Mouse (Mus musculus): ENCODE results near the gene Nbeal2. TPM values are rescaled to one million over a fixed set of nuclear protein-coding genes. Genes with fewer than 3 reads are reported as not detected.
A peak's percentile ranks its signal among the peaks of the same experiment; 100 is the strongest.
"Not testable (repeated sequence)": the region's sequence is repeated elsewhere in the genome, so short reads cannot be mapped to it uniquely, and the experiment has no call there.

The Nbeal2 gene
- polyA plus RNA-seq, 1 experiment from 2014 or later: 4.2 TPM

GRCm38 (mm10) chr9:110687846-110688245 lies 33.9 kb upstream of the Nbeal2 start:
- Histone ChIP-seq H3K36me3 (ENCODE audit: control insufficient read depth, insufficient read depth, low read length) (no peaks in the 10 kb centered on the region), H3K4me1 (ENCODE audit: control insufficient read depth, insufficient read depth, low read length) (peaks cover 43% of the 10 kb centered on the region), H3K9me3 (ENCODE audit: control insufficient read depth, low read length) (no peaks in the 10 kb centered on the region), H3K27me3 (replicated peaks; ENCODE audit: control insufficient read depth, insufficient read depth, low read length) (no peaks in the 10 kb centered on the region), H3K27ac (ENCODE audit: low read length) (no peak overlapping the region), H3K4me3 (ENCODE audit: low read length) (no peak overlapping the region), H3K4me2 (ENCODE audit: low read depth, low read length) (no peak overlapping the region), H3K9ac (ENCODE audit: low read depth, low read length) (no peak overlapping the region)
- ATAC-seq: no peak
- 83% methylated on average over 2 of the region's 2 CpGs for WGBS

- peaks cover 46% of the 10 kb centered on the region for H3K4me1 ChIP-seq (ENCODE audit: control insufficient read depth, insufficient read depth, low read length)
- no peak overlapping the region for H3K4me3 ChIP-seq (ENCODE audit: low read length)
- no peaks in the 10 kb centered on the region for H3K27me3 ChIP-seq (replicated peaks; ENCODE audit: control insufficient read depth, insufficient read depth, low read length)
- no peak for ATAC-seq
- no peak overlapping the region; the same call in 1 of the 2 replicates for H3K27ac ChIP-seq (ENCODE audit: low read length)
- no peaks in the 10 kb centered on the region for H3K9me3 ChIP-seq (ENCODE audit: control insufficient read depth, low read length)
- 69% methylated on average over 5 of the region's 5 CpGs for WGBS
- no peaks in the 10 kb centered on the region for H3K36me3 ChIP-seq (ENCODE audit: control insufficient read depth, insufficient read depth, low read length)
- H3K4me2 ChIP-seq (ENCODE audit: low read depth, low read length): no peak overlapping the region
- 0 out of 2 replicates have a peak overlapping the region, but pooled peaks have one; percentile 7 for H3K9ac ChIP-seq (ENCODE audit: low read depth, low read length)
These were observed 33.1 kb upstream of the Nbeal2 start for GRCm38 (mm10) chr9:110687061-110687460.

GRCm38 (mm10) chr9:110686472-110686871 lies 32.5 kb upstream of the Nbeal2 start:
- 58% methylated on average over 3 of the region's 3 CpGs for WGBS
- no peak overlapping the region for H3K4me3 ChIP-seq (ENCODE audit: low read length)
- no peaks in the 10 kb centered on the region for H3K36me3 ChIP-seq (ENCODE audit: control insufficient read depth, insufficient read depth, low read length)
- H3K9me3 ChIP-seq (ENCODE audit: control insufficient read depth, low read length): no peaks in the 10 kb centered on the region
- peaks cover 49% of the 10 kb centered on the region for H3K4me1 ChIP-seq (ENCODE audit: control insufficient read depth, insufficient read depth, low read length)
- H3K27ac ChIP-seq (ENCODE audit: low read length): no peak overlapping the region
- no peak for ATAC-seq
- H3K9ac ChIP-seq (ENCODE audit: low read depth, low read length): 0 out of 2 replicates have a peak overlapping the region, but pooled peaks have one; percentile 7
- H3K4me2 ChIP-seq (ENCODE audit: low read depth, low read length): no peak overlapping the region
- H3K27me3 ChIP-seq (replicated peaks; ENCODE audit: control insufficient read depth, insufficient read depth, low read length): no peaks in the 10 kb centered on the region

GRCm38 (mm10) chr9:110685591-110685990 lies 31.6 kb upstream of the Nbeal2 start:
- no peak overlapping the region for H3K4me2 ChIP-seq (ENCODE audit: low read depth, low read length)
- no peaks in the 10 kb centered on the region for H3K36me3 ChIP-seq (ENCODE audit: control insufficient read depth, insufficient read depth, low read length)
- H3K4me3 ChIP-seq (ENCODE audit: low read length): no peak overlapping the region
- no peaks in the 10 kb centered on the region for H3K27me3 ChIP-seq (replicated peaks; ENCODE audit: control insufficient read depth, insufficient read depth, low read length)
- no peaks in the 10 kb centered on the region for H3K9me3 ChIP-seq (ENCODE audit: control insufficient read depth, low read length)
- peak overlapping the region; percentile 92 for H3K27ac ChIP-seq (ENCODE audit: low read length)
- peaks cover 49% of the 10 kb centered on the region for H3K4me1 ChIP-seq (ENCODE audit: control insufficient read depth, insufficient read depth, low read length)
- 0 out of 2 replicates have a peak overlapping the region, but pooled peaks have one; percentile 35 for H3K9ac ChIP-seq (ENCODE audit: low read depth, low read length)
- peak; percentile 79 for ATAC-seq
- 64% methylated on average over 5 of the region's 5 CpGs for WGBS

DNA sequence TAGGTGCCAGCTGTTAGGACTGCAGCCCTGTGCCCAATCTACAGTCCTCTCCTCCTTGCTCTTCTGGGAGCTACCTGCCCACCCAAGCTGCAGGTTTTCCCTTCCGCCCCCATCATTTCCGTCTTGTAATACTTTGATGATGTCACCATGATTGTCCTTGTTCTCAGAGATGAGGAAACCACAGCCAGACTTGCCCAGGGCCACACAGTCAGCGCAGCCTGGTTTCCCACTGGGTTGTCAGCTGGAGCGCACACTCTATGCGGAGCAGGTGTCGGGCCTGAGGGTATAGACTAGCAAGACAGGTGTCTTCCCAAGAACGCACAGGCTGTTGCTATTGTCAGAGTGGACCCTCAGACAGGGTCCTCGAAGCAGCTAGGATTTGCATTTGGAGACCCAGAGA lies 31.2 kb upstream of the Nbeal2 start:
- Histone ChIP-seq H3K4me3 (ENCODE audit: low read length) (no peak overlapping the region), H3K36me3 (ENCODE audit: control insufficient read depth, insufficient read depth, low read length) (no peaks in the 10 kb centered on the region), H3K27ac (ENCODE audit: low read length) (peak overlapping the region; percentile 92), H3K9ac (ENCODE audit: low read depth, low read length) (0 out of 2 replicates have a peak overlapping the region, but pooled peaks have one; percentile 35), H3K27me3 (replicated peaks; ENCODE audit: control insufficient read depth, insufficient read depth, low read length) (no peaks in the 10 kb centered on the region), H3K9me3 (ENCODE audit: control insufficient read depth, low read length) (no peaks in the 10 kb centered on the region), H3K4me1 (ENCODE audit: control insufficient read depth, insufficient read depth, low read length) (peaks cover 49% of the 10 kb centered on the region), H3K4me2 (ENCODE audit: low read depth, low read length) (no peak overlapping the region)
- WGBS: 84% methylated on average over 8 of the region's 8 CpGs
- no peak; the same call in 1 of the 2 replicates for ATAC-seq

DNA sequence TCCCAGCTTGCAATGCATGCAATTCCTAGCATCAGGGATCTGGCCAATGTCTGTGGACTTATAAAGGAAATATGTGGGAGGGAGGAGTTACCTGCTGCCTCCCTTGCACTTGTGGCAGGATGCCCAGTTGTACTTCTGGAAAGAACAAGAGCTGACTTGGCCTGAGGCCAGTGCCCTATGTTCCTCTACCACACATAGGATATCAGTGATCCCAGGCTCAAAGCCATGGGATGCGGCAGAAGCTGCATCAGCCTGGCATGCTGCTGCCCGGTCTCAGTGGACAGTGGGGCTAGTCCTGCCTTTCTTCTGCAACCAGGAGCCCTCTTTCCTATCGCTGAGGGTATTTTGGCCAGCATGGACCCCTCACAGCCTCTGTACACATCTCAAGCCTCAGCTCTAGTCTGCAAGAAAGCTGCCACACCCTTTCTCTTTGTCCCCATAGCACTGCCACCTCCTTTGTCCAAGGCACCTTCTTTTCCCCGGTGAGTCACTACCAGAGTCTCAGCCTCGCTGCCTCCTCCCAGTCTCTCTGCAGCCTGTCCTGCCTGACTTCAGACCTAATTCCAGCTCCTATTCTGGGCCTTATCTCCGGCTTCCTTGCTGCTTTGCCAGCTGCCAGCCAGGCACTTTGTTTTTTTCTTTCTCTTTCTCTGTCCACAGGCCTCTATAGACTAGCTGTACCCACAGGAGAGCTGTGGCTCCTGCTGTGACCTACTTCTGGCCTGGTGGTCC lies 30.3 kb upstream of the Nbeal2 start:
- Histone ChIP-seq H3K4me3 (ENCODE audit: low read length) (no peak overlapping the region), H3K9ac (ENCODE audit: low read depth, low read length) (peak overlapping the region; percentile 38; the same call in 1 of the 2 replicates)

DNA sequence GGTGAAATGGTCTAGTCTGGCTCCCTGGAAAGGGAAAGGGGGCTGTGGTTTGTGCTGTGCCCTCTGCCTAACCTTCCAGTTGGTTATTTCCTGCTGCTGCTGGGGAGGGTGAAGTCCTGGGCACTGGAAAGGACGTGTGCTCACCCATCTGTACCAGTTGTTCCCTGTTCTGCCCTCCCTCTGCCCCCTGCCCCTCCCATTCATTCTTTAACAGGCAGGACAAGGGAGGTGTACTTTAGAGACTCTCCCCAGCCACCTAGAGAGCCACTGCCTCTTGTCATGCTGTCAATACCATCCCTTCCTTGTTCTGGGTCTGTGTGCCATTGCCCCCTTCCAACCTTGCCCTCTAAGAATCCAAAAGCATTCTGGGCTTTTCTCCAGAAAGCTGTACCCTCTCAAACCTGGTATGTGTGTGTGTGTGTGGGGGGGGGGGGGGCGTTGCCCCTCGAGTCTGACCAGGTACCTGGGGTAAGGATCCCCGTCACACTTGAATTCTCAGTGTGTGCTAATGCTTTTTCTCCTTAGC lies 29.7 kb upstream of the Nbeal2 start:
- peak overlapping the region; percentile 92 for H3K27ac ChIP-seq (ENCODE audit: low read length)
- peaks cover 45% of the 10 kb centered on the region for H3K4me1 ChIP-seq (ENCODE audit: control insufficient read depth, insufficient read depth, low read length)
- no peaks in the 10 kb centered on the region for H3K27me3 ChIP-seq (replicated peaks; ENCODE audit: control insufficient read depth, insufficient read depth, low read length)
- no peak overlapping the region for H3K4me3 ChIP-seq (ENCODE audit: low read length)
- H3K36me3 ChIP-seq (ENCODE audit: control insufficient read depth, insufficient read depth, low read length): no peaks in the 10 kb centered on the region
- 48% methylated on average over 4 of the region's 4 CpGs for WGBS
- peak overlapping the region; percentile 20 for H3K9ac ChIP-seq (ENCODE audit: low read depth, low read length)
- no peak overlapping the region for H3K4me2 ChIP-seq (ENCODE audit: low read depth, low read length)
- H3K9me3 ChIP-seq (ENCODE audit: control insufficient read depth, low read length): no peaks in the 10 kb centered on the region
- peak; percentile 45 for ATAC-seq

More for the DNA sequence above, 30.3 kb upstream of the Nbeal2 start:
- Histone ChIP-seq H3K4me1 (ENCODE audit: control insufficient read depth, insufficient read depth, low read length) (peaks cover 49% of the 10 kb centered on the region), H3K36me3 (ENCODE audit: control insufficient read depth, insufficient read depth, low read length) (no peaks in the 10 kb centered on the region), H3K9me3 (ENCODE audit: control insufficient read depth, low read length) (no peaks in the 10 kb centered on the region), H3K27me3 (replicated peaks; ENCODE audit: control insufficient read depth, insufficient read depth, low read length) (no peaks in the 10 kb centered on the region), H3K27ac (ENCODE audit: low read length) (peak overlapping the region; percentile 92), H3K4me2 (ENCODE audit: low read depth, low read length) (0 out of 2 replicates have a peak overlapping the region, but pooled peaks have one; percentile 4)
- peak; percentile 50 for ATAC-seq
- 45% methylated on average over 6 of the region's 6 CpGs for whole genome bisulfite sequencing

DNA sequence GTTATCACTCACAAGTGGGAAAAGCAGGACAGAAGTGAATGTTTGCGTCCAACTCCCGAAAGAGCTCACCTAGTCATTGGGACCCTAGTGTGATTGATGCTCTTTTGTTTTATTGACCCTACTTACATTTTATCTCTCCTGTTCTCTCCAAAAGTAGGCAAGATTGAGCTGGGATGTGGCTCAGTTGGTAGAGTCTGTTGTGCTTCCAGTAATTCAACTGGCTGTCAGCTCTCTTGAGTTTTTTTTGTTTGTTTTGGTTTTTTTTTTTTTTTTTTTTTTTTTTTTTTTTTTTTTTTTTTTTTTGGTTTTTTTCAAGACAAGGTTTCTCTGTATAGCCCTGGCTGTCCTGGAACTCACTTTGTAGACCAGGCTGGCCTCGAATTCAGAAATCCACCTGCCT lies 28.7 kb upstream of the Nbeal2 start:
- H3K4me1 ChIP-seq (ENCODE audit: control insufficient read depth, insufficient read depth, low read length): peaks cover 51% of the 10 kb centered on the region
- H3K4me2 ChIP-seq (ENCODE audit: low read depth, low read length); H3K4me3 ChIP-seq (ENCODE audit: low read length); H3K27ac ChIP-seq (ENCODE audit: low read length); H3K9me3 ChIP-seq (ENCODE audit: control insufficient read depth, low read length); H3K9ac ChIP-seq (ENCODE audit: low read depth, low read length); H3K36me3 ChIP-seq (ENCODE audit: control insufficient read depth, insufficient read depth, low read length); H3K27me3 ChIP-seq (replicated peaks; ENCODE audit: control insufficient read depth, insufficient read depth, low read length); ATAC-seq: not testable (repeated sequence)
- 76% methylated on average over 3 of the region's 3 CpGs for WGBS

DNA sequence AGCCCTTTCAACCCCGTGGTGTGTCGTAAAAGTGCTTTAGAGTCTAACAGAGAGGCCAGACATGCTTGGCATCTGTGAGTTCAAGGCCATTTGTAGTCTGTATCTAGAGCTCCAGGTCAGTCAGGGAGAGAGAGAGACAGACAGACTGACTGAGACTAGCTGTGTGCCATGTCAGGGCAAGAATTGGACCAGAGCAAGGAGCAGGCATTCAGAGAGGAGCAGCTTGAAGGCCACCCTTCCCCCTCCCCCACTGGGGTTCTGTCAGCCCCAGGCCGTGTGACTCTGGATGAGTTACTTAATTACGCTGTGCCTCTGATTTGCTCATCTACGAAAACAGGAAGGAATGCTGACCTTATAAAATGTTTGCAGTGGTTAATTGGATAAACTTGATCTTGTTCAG lies 28.3 kb upstream of the Nbeal2 start:
- no peak overlapping the region for H3K4me2 ChIP-seq (ENCODE audit: low read depth, low read length)
- H3K9ac ChIP-seq (ENCODE audit: low read depth, low read length): no peak overlapping the region
- peaks cover 56% of the 10 kb centered on the region for H3K4me1 ChIP-seq (ENCODE audit: control insufficient read depth, insufficient read depth, low read length)
- H3K9me3 ChIP-seq (ENCODE audit: control insufficient read depth, low read length): no peaks in the 10 kb centered on the region
- no peaks in the 10 kb centered on the region for H3K36me3 ChIP-seq (ENCODE audit: control insufficient read depth, insufficient read depth, low read length)
- H3K27me3 ChIP-seq (replicated peaks; ENCODE audit: control insufficient read depth, insufficient read depth, low read length): no peaks in the 10 kb centered on the region
- H3K4me3 ChIP-seq (ENCODE audit: low read length): no peak overlapping the region
- no peak for ATAC-seq
- WGBS: 51% methylated on average over 5 of the region's 5 CpGs
- 0 out of 2 replicates have a peak overlapping the region, but pooled peaks have one; percentile 15 for H3K27ac ChIP-seq (ENCODE audit: low read length)

Measured in intestine, embryonic 16.5 days (tissue).